Mouse (Mus musculus) lung, adult 2 months (tissue): ENCODE results near the gene Gdf11.

Experiments
- CTCF ChIP-seq: fragments of 200-500 bp; IDR thresholded peaks from 2 replicates; pipeline ENCODE4 v1.5.1; 2011; ENCODE audit warnings: mild to moderate bottlenecking, low read length, control low read depth; ENCODE audit not compliant: insufficient read depth
- POLR2A ChIP-seq: fragments of 200-500 bp; IDR thresholded peaks from 2 replicates; pipeline ENCODE4 v1.6.1; 2011; ENCODE audit warnings: low read depth, mild to moderate bottlenecking, control low read depth, low read length, borderline replicate concordance; ENCODE audit errors: extremely low read depth

GRCm38 (mm10) chr10:128933574-128933973 lies 42.1 kb upstream of the Gdf11 start, which contains the start of gene Itga7:
- 0 out of 2 replicates have a peak, but pooled peaks have one; percentile 12 for TF ChIP-seq POLR2A
- TF ChIP-seq CTCF, result no peak
